Mouse (Mus musculus): ENCODE measurements at regions not wholly inside any gene's neighbourhood (a gene's known extent, or its start where the extent isn't known, plus 50 kb on each side); places are given as distances from the start of the nearest gene placed in this dataset.
"Not testable (repeated sequence)": the region's sequence is repeated elsewhere in the genome, so short reads cannot be mapped to it uniquely, and the experiment has no call there.

- DNase-seq (ENCODE audit: low spot score in 2 of 2), result no peak
These were observed 212.2 kb upstream of the Smim15 start for GRCm38 (mm10) chr13:107831997-107832396.

GRCm38 (mm10) chr13:107831221-107831681 lies 213.0 kb upstream of the Smim15 start:
- DNase-seq (ENCODE audit: low spot score in 2 of 2), result peak; percentile 82 to 83

- no peak for DNase-seq (ENCODE audit: low spot score in 2 of 2)
These were observed 214.0 kb upstream of the Smim15 start for GRCm38 (mm10) chr13:107830281-107830680.

- DNase-seq (ENCODE audit: low spot score in 2 of 2), result no peak
These were observed 214.4 kb upstream of the Smim15 start for GRCm38 (mm10) chr13:107829861-107830260.

- DNase-seq (ENCODE audit: low spot score in 2 of 2), result no peak
These were observed 218.6 kb upstream of the Smim15 start for GRCm38 (mm10) chr13:107825636-107826035.

- no peak for DNase-seq (ENCODE audit: low spot score in 2 of 2)
These were observed 220.9 kb upstream of the Smim15 start for GRCm38 (mm10) chr13:107823342-107823741.

GRCm38 (mm10) chr13:107822198-107822597 lies 222.0 kb upstream of the Smim15 start:
- no peak for DNase-seq (ENCODE audit: low spot score in 2 of 2)

- DNase-seq (ENCODE audit: low spot score in 2 of 2), result no peak
These were observed 230.6 kb upstream of the Smim15 start for GRCm38 (mm10) chr13:107813562-107814161.

GRCm38 (mm10) chr13:107812014-107812413 lies 232.2 kb upstream of the Smim15 start:
- DNase-seq (ENCODE audit: low spot score in 2 of 2), result no peak

GRCm38 (mm10) chr13:107810802-107811192 lies 233.4 kb upstream of the Smim15 start:
- DNase-seq (ENCODE audit: low spot score in 2 of 2), result no peak

GRCm38 (mm10) chr13:107810060-107810801 lies 234.0 kb upstream of the Smim15 start:
- peak; percentile 5 to 25 for DNase-seq (ENCODE audit: low spot score in 2 of 2)

- no peak for DNase-seq (ENCODE audit: low spot score in 2 of 2)
These were observed 235.3 kb upstream of the Smim15 start for GRCm38 (mm10) chr13:107808961-107809360.

GRCm38 (mm10) chr13:107804418-107804817 lies 239.8 kb upstream of the Smim15 start:
- no peak for DNase-seq (ENCODE audit: low spot score in 2 of 2)

GRCm38 (mm10) chr13:107799199-107799945 lies 244.9 kb upstream of the Smim15 start:
- no peak for DNase-seq (ENCODE audit: low spot score in 2 of 2)

GRCm38 (mm10) chr13:107798144-107798543 lies 246.1 kb upstream of the Smim15 start:
- DNase-seq (ENCODE audit: low spot score in 2 of 2), result no peak

- DNase-seq (ENCODE audit: low spot score in 2 of 2), result no peak
These were observed 248.7 kb upstream of the Smim15 start for GRCm38 (mm10) chr13:107795516-107795915.

- no peak for DNase-seq (ENCODE audit: low spot score in 2 of 2)
These were observed 252.5 kb upstream of the Smim15 start for GRCm38 (mm10) chr13:107791770-107792169.

- no peak for DNase-seq (ENCODE audit: low spot score in 2 of 2)
These were observed 259.3 kb upstream of the Smim15 start for GRCm38 (mm10) chr13:107784971-107785370.

- no peak for DNase-seq (ENCODE audit: low spot score in 2 of 2)
These were observed 262.5 kb upstream of the Smim15 start for GRCm38 (mm10) chr13:107781741-107782140.

GRCm38 (mm10) chr13:107781221-107781620 lies 263.0 kb upstream of the Smim15 start:
- DNase-seq (ENCODE audit: low spot score in 2 of 2), result no peak

- DNase-seq (ENCODE audit: low spot score in 2 of 2), result no peak
These were observed 264.7 kb upstream of the Smim15 start for GRCm38 (mm10) chr13:107779591-107779990.

- DNase-seq (ENCODE audit: low spot score in 2 of 2), result not testable (repeated sequence)
These were observed 269.7 kb upstream of the Smim15 start for GRCm38 (mm10) chr13:107774499-107774898.

- no peak for DNase-seq (ENCODE audit: low spot score in 2 of 2)
These were observed 277.0 kb upstream of the Smim15 start for GRCm38 (mm10) chr13:107767262-107767624.

Measured in spleen, postnatal 36 days (tissue).